Mouse (Mus musculus) right cerebral cortex, postnatal 25 days (tissue): ENCODE results near the gene Noto.

Experiments used
- DNase-seq: peaks from one replicate; pipeline ENCODE4 v3.0.0; 2022

Gene Noto

GRCm38 (mm10) chr6:85423836-85424379 lies at the start of gene Noto:
TSS of gene Noto (plus strand) at chr6:85423886.
- no peak for DNase-seq

- DNase-seq: peak; percentile 42
Measured at GRCm38 (mm10) chr6:85373951-85374733, 49.5 kb upstream of the Noto start, which contains the start of gene Rab11fip5. TSS of gene Rab11fip5 (minus strand) at chr6:85374634.

GRCm38 (mm10) chr6:85374734-85375114 lies 49.0 kb upstream of the Noto start:
- DNase-seq: peak; percentile 96

DNA sequence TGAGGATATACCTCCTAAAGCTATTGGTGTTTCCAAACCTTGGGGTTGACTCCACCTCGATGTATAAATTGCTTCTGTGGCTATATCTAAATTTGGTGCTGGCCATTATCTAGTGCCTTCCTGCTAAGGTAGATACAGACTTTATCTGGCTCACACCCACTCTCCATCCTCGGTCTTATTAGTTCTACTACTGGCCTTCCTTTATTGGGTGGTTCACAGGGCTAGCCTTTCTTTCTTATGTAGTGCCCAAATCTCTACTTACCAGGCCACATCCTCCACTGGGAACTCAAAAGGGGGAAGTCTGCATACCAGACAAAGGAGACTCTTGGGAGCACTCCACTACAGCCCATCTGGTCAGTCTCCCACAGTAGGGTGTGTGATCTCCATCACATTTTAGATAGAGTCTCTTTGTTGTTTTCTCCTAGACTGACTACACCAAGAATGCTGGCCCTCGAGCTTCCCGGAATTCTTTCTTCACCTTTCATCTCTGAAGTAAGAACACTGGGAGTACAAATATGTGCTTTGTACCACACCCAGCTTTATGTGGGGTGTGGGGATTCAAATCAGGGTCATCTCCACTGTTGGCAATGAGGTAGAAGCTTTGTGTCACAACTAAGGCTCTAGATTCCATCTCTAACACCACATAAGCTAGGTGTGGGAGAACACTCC lies 46.5 kb upstream of the Noto start:
- no peak for DNase-seq

GRCm38 (mm10) chr6:85377876-85378275 lies 45.8 kb upstream of the Noto start:
- no peak for DNase-seq

DNA sequence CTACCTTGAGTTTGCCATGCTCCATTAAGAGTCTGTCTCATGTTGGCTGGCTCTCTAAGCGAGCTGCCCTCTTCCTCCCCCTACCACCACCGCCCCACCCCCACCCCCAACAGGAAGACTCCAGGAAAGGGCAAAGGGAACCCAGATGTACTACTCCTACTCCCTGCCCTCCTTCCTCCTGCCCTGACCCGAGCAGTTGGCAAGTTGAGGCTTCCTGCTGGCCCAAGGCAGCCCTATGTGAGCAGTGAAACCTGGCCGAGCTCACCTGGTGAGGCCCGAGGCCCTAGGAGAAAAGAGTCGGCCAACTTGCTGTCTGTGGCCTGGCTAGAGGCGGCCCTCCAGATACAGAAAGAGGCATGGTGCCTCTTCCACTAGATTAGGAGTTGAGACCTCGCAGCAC lies 45.1 kb upstream of the Noto start:
- no peak for DNase-seq

- peak; percentile 73 for DNase-seq
Measured at GRCm38 (mm10) chr6:85380201-85380900, 43.3 kb upstream of the Noto start.

DNA sequence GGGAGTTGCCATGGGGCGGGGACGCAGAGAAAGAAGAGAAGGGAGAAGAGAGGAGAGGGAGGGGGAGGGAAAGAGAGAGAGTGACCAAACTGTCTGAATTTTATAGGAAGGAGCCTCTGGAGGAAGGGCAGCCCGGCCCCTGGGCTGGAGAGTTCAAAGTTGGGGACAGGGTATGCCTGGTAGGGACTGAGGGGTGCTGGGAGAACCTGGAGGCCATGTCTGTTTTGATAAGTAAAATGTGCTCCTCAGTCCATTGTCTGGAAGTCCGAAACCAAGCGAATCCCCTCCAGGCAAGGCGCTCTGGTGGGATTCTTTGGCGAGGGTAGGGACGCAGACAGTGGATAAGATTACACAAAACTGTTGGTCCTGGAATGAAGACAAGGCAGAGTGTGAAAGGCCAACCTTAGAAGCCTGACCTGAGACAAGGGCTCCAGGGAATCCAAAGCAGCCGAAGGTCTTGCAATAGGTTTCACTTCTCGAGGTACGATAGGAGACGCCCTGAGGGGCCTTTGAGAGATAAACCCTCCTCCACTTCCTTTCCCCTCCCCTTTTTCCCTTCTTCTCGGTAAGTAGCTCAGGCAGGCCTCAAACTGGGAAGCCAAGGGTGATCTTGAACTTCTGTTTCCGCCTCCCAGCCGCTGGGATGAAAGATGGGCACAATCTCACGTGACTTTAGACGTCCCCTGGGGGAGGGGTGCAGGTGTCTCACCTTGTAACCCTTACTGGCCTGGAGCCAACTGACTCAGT lies 42.6 kb upstream of the Noto start:
- DNase-seq: no peak

GRCm38 (mm10) chr6:85381648-85382020 lies 42.1 kb upstream of the Noto start:
- DNase-seq: no peak

GRCm38 (mm10) chr6:85382791-85383190 lies 40.9 kb upstream of the Noto start:
- DNase-seq: no peak

GRCm38 (mm10) chr6:85388608-85389007 lies 35.1 kb upstream of the Noto start:
- DNase-seq: no peak

DNA sequence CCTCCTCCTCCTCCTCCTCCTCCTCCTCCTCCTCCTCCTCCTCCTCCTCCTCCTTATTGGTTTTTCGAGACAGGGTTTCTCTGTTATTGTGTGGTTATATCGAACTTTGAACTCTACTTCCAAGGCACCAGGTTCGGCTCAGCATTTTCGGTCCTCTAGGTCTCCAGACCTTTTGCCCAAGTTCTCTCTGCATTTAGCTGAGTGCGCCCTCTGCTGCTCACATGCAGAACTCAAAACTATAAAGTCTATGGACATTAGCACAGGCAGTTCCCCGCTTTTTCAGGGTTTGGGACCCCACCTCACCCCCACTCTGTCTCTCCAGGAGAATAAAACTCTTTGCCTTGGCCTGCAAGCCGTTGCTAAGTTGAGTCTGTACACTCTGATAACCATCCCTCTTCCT lies 31.9 kb upstream of the Noto start:
- no peak for DNase-seq

DNA sequence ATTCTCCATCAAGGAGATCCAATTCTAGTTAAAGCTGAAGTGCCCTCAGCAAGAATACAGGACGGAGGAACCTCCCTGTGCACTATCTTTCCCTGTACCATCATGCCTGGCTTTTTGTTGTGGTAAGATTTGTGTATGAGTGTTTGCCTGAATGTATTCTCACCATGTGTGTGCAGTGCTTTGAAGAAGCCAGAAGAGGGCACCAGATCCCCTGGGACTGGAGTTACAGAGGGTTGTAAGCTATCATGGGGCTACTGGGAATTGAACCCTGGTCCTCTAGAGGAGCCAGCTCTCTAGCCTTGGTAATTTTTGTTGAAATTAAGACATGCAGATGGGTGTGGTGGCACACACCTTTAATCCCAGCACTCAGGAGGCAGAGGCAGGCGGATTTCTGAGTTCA lies 28.3 kb upstream of the Noto start:
- no peak for DNase-seq

DNA sequence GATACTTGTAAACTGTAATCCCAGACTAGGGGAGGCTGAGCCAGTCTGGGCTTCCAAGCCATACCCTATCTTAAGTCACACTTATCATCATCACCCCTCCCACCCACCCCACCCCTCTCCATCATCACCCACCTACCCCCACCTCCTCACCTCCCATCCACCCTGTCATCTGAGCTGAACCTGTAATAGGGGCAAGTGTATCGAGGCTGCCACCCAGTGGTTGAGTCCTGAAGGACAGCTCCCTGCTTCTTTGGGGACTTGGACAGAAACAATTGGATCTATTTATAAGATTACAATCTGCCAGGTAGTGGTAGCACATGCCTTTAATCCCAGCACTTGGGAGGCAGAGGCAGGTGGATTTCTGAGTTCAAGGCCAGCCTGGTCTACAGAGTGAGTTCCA lies 26.5 kb upstream of the Noto start:
- DNase-seq: peak; percentile 31

GRCm38 (mm10) chr6:85399715-85400114 lies 24.0 kb upstream of the Noto start:
- DNase-seq: no peak

DNA sequence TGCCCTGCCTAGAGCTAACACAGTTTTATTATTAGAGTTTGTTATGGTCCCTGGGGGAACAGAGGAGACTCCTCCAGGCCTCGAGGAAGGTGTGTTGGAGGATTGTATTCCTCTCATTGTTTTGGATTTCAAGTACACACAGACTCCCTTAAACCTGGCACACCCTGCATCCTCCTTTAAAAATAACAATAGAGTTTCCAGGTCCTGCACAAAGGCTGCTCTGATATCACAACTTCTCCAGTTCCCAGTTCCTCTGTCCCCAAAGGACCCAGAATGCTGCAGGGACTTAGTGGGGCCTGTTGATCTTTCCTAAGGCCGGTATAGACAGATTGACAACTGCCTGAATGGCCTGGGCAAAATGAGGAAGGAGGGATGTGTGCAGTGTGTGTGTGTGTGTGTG lies 21.1 kb upstream of the Noto start:
- no peak for DNase-seq

- no peak for DNase-seq
Measured at GRCm38 (mm10) chr6:85403039-85403438, 20.6 kb upstream of the Noto start.

GRCm38 (mm10) chr6:85409003-85409402 lies 14.7 kb upstream of the Noto start:
- no peak for DNase-seq

DNA sequence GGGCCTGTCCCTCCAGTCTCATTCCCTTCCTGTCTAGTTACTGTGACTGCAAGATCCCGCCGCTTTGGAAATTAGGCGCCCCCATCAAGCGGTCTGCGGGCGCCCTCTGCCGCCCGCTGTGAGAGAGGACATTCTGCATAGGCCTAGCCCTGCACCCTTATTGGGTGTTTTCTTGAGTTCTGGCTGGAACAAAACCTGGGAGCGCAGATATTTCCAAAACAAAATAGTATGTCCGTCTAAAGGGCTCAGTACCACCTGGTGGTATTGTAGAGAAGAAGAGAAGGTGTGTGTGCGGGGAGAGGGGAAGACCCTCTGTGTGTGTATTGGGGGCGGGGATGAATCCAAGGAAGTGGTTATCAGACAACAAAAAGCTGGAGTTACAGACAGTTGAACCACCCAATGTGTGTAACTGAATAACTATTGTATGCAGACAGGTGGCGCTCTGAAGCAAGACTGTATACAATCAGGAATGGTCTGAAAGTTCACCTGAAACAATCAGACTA lies 12.9 kb upstream of the Noto start:
- DNase-seq: peak; percentile 31

GRCm38 (mm10) chr6:85415829-85416228 lies 7.9 kb upstream of the Noto start:
- DNase-seq: no peak

GRCm38 (mm10) chr6:85419150-85419549 lies 4.5 kb upstream of the Noto start:
- no peak for DNase-seq

GRCm38 (mm10) chr6:85431274-85431841 lies 7.7 kb downstream of the Noto start:
- DNase-seq: no peak
